Mouse (Mus musculus) neural tube, embryonic 12.5 days (tissue): Measurements from ENCODE around the gene Fgfr2. TPM values are rescaled to one million over a fixed set of nuclear protein-coding genes. Genes with fewer than 3 reads are reported as not detected.

Experiments
- ATAC-seq: fragments of 200-750 bp; cut with Nextera tagmentation; 2 replicates; pipeline ENCODE4 v1.8.0; 2017; ENCODE audit warnings: low read depth, mild to moderate bottlenecking, moderate TSS enrichment, moderate library complexity; ENCODE audit not compliant: low FRiP score
- H3K27ac ChIP-seq: fragments of 300-500 bp; sonication (generic); 2 replicates; pipeline ENCODE4 v1.5.1; 2016
- H3K27me3 ChIP-seq: fragments of 300-500 bp; sonication (generic); replicated peaks from 2 replicates; pipeline ENCODE4 v1.6.1; 2016; ENCODE audit warnings: mild to moderate bottlenecking
- H3K36me3 ChIP-seq: fragments of 300-500 bp; sonication (generic); 2 replicates; pipeline ENCODE4 v1.6.1; 2016; ENCODE audit warnings: mild to moderate bottlenecking
- H3K4me1 ChIP-seq: fragments of 300-500 bp; sonication (generic); 2 replicates; pipeline ENCODE4 v1.6.1; 2016
- H3K4me2 ChIP-seq: fragments of 300-500 bp; sonication (generic); replicated peaks from 2 replicates; pipeline ENCODE4 v1.6.1; 2016; ENCODE audit warnings: mild to moderate bottlenecking
- H3K4me3 ChIP-seq: fragments of 300-500 bp; sonication (generic); 2 replicates; pipeline ENCODE4 v1.5.1; 2016
- H3K9ac ChIP-seq: fragments of 300-500 bp; sonication (generic); 2 replicates; pipeline ENCODE4 v1.6.1; 2016; ENCODE audit warnings: mild to moderate bottlenecking
- H3K9me3 ChIP-seq: fragments of 300-500 bp; sonication (generic); 2 replicates; pipeline ENCODE4 v1.6.1; 2016; ENCODE audit warnings: mild to moderate bottlenecking
- WGBS: fragments of 180-500 bp; shearing (Covaris S2); methylation state at CpG from one replicate; pipeline ENCODE4 v1.1.7; 2016; 5-methylcytosine and 5-hydroxymethylcytosine counted together
- polyA plus RNA-seq: library from polyadenylated mRNA; unstranded; fragments of >200 nt; fragmentation: Nextera tagmentation; extraction: Ambion mirVana; gene quantifications from 2 replicates; pipeline ENCODE4 v1.2.1, GENCODE M21; 2016

Gene Fgfr2
- polyA plus RNA-seq, 1 experiment from 2014 or later = 65.0 TPM

DNA sequence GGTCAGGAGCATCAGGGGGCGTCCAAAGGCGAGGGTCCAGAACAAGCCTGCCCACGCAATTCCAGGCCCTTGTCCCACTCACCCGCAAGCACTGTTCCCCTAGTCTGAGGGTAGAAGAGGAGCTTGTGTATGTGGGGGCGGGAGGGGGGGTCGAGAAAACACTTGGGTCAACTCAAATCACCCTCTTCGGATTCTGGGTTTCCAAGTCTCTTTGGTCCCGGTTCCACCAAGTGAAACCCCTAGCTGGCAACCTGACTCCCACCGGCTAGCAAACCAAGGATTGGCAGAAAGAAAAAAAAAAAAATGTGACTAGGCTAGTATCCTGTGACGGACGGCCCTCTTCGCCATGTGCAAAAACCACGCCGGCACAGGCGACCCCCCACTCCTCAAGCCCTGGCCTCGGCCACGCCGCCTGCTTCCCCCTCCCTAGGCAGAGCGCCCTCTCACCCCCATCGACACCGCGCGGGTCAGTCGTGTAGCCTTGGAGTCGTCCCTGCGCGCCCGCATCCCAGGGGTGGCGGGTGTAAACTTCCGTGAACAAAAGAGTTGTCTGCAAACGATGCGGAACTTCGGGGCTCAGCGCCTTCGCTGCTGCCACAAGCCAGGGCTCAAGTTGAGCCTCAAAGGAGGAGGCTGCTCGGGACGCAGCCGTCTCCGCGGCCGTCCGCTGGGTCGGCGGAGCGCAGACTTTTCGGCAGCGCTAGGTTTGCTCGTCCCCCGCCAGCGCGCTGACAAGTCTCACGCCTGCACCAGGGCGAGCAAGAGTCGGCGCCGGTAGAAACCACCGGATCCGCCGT is 310.3 kb downstream of the Fgfr2 start:
- under 1% methylated on average over 59 of the region's 59 CpGs for WGBS
- H3K36me3 ChIP-seq = no peaks in the 10 kb centered on the region

DNA sequence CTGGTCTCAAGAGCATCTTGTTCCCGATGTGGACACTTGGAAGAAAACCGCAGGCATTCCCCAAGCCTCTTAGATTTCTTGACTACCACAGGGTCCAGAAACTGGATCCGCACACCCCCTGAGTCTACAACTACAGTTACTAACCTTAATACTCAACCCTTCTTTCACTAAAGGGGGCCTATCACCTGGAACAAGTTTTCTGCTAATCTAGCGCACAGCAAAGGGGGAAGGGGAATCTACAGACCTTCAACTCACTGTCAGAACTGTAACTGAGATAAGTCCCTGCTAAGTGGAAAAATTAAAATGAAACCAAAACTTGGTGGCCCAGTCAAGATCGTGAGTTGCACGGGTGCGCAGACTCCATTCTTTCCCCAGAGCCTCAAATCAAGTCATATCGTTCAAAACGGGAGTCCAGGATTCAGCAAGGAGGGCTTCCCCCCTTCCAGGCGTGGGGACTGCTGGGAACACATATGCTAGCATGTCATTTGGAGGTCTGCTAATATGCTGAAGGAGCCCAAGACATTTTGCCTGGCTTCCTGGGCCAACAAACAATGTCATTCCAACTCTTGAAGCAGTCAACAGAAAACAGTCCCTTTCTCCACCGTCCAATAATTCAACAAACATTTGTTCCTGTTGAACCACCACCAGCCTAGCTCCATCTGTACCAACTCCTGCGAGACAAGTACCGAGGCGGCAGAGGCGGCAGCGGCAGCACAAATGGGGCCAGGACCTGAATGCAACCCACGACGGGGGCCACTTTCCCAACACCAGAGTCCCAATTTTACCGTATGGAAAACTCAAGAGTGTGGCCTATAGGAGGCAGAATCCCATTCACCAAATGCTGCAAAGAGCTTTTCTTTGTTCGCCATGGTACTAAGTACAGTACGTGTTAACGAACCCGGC is 311.2 kb downstream of the Fgfr2 start:
- peaks cover 61% of the 10 kb centered on the region for H3K4me1 ChIP-seq
- H3K4me3 ChIP-seq = peak overlapping the region; percentile 67
- no peaks in the 10 kb centered on the region for H3K36me3 ChIP-seq
- H3K27me3 ChIP-seq = no peaks in the 10 kb centered on the region
- H3K9me3 ChIP-seq = no peaks in the 10 kb centered on the region
- ATAC-seq = no peak
- peak overlapping the region; percentile 86 for H3K4me2 ChIP-seq
- no peak overlapping the region for H3K27ac ChIP-seq
- peak overlapping the region; percentile 86 for H3K9ac ChIP-seq
- WGBS = 11% methylated on average over 23 of the region's 23 CpGs

More for the DNA sequence above, 310.3 kb downstream of the Fgfr2 start:
- Histone ChIP-seq H3K27ac (peak overlapping the region; percentile 74), H3K4me3 (peak overlapping the region; percentile 67), H3K4me2 (peak overlapping the region; percentile 86), H3K9ac (peak overlapping the region; percentile 86), H3K27me3 (no peaks in the 10 kb centered on the region), H3K4me1 (peaks cover 52% of the 10 kb centered on the region), H3K9me3 (no peaks in the 10 kb centered on the region)
- ATAC-seq = 0 out of 2 replicates have a peak, but pooled peaks have one; percentile 6

DNA sequence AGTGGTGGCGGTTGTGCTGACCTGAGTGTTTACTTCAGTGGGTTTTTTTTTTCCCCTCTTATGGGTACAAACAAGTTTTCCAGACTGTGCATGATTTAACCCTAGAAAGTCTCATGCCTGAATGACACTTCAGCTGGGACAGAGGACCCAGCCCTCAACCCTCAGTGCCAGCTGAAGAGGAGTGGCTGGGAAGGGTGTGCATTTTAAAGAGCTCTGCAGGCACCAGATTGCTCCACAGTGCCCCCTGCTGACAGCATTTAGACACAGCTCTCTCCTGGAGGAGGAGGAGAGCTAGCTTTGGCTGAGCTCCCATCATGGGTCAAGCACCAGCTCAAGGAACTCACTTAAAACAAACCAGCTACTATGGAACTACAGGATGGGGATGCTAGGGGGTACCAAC is 312.3 kb downstream of the Fgfr2 start:
- Histone ChIP-seq H3K4me1 (peaks cover 66% of the 10 kb centered on the region), H3K4me2 (peak overlapping the region; percentile 86), H3K9me3 (no peaks in the 10 kb centered on the region), H3K36me3 (no peaks in the 10 kb centered on the region), H3K27me3 (no peaks in the 10 kb centered on the region), H3K27ac (no peak overlapping the region), H3K9ac (no peak overlapping the region), H3K4me3 (no peak overlapping the region)
- 59% methylated on average over 1 of the region's 1 CpGs for WGBS
- ATAC-seq = no peak

DNA sequence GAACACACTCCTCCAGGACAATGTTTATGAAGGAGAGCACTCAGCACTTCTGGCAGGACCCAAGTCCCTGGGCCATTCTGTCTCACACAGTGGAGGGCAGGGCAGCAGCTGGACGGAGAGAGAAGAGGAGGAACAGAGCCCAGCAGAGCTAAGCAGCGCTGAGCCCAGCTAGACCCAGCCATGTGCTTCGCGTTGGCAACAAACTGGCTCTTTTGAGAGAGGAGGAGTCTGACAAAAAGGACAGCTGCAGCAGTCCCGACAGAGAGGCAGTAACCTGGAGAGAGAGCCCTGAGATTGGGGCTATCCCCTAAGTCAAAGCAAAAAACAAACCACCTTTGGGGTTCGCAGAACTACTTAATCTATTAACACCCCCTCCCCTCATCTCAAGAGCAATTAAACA is 312.8 kb downstream of the Fgfr2 start:
- Histone ChIP-seq H3K27me3 (no peaks in the 10 kb centered on the region), H3K36me3 (no peaks in the 10 kb centered on the region), H3K9me3 (no peaks in the 10 kb centered on the region), H3K4me3 (no peak overlapping the region), H3K27ac (0 out of 2 replicates have a peak overlapping the region, but pooled peaks have one; percentile 10), H3K4me2 (peak overlapping the region; percentile 86), H3K4me1 (peaks cover 68% of the 10 kb centered on the region), H3K9ac (no peak overlapping the region)
- peak; percentile 33; the same call in 1 of the 2 replicates for ATAC-seq
- 7% methylated on average over 6 of the region's 6 CpGs for WGBS

DNA sequence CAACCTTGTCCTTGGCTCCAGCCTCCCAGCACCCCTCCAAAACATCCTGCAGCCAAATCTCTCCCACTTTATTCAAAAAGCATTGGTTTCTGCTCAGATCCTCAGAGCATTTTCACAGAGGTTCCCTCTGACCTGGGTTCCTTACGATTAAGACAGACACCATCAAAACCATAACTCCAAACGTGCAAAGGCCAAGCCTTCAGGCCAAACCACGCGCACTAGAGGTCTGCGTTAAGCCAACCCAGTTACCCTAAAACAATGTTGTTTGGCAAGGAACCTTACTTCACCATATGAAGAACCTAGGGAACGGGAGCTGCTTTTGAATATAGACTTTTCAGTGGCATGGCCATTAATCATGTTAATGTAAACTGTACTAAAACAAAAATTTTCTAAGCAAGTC is 313.4 kb downstream of the Fgfr2 start:
- H3K36me3 ChIP-seq = no peaks in the 10 kb centered on the region
- H3K9me3 ChIP-seq = no peaks in the 10 kb centered on the region
- H3K4me3 ChIP-seq = no peak overlapping the region
- 0 out of 2 replicates have a peak overlapping the region, but pooled peaks have one; percentile 72 for H3K27ac ChIP-seq
- ATAC-seq = no peak
- H3K27me3 ChIP-seq = no peaks in the 10 kb centered on the region
- 12% methylated on average over 6 of the region's 6 CpGs for WGBS
- peaks cover 65% of the 10 kb centered on the region for H3K4me1 ChIP-seq
- peak overlapping the region; percentile 86 for H3K4me2 ChIP-seq
- 0 out of 2 replicates have a peak overlapping the region, but pooled peaks have one; percentile 45 for H3K9ac ChIP-seq

DNA sequence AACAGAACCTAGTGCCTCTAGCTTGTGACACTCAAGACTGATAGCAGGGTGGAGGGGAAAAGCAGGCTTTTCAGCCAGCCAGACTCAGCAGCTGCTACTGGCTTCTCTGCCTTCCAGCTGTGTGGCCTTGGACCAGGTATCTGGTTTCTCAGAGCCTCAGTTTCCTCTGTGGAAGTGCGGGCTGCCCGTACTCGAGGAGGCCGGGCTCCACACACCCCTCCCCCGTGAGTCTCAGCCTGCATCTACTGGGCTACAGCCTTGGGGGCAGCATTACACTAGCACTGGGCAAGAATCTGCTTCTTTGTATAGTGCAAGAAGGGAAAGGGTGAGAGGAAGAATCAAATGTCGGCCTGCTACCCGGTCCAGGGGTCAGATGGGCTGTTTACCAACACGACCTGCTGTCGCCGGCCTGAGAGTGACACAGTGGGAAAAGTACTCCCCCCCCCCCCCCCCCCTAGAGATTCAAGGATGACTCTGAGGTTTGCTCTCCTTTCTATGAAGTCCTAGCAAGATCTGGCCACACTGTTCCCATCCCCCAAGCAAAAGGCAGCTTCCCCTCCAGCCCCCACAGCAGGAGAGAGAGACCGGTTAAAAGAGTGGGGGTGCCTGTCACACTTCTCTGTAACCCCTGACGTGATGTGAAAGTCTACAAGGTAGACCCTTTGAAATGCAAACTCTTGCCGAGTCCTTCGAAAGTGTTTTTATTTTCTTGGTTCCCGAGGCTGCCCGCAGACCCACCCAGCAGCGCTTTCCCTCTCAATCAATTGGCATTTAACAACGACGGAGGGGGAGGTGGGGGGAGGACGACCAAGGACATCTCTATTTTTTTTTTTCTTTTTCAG is 314.1 kb downstream of the Fgfr2 start:
- Histone ChIP-seq H3K27ac (peak overlapping the region; percentile 72), H3K4me1 (peaks cover 65% of the 10 kb centered on the region), H3K9ac (peak overlapping the region; percentile 45; the same call in 1 of the 2 replicates), H3K9me3 (no peaks in the 10 kb centered on the region), H3K4me3 (no peak overlapping the region), H3K36me3 (no peaks in the 10 kb centered on the region), H3K27me3 (no peaks in the 10 kb centered on the region), H3K4me2 (peak overlapping the region; percentile 86)
- WGBS = 3% methylated on average over 20 of the region's 20 CpGs
- peak; percentile 41 for ATAC-seq

DNA sequence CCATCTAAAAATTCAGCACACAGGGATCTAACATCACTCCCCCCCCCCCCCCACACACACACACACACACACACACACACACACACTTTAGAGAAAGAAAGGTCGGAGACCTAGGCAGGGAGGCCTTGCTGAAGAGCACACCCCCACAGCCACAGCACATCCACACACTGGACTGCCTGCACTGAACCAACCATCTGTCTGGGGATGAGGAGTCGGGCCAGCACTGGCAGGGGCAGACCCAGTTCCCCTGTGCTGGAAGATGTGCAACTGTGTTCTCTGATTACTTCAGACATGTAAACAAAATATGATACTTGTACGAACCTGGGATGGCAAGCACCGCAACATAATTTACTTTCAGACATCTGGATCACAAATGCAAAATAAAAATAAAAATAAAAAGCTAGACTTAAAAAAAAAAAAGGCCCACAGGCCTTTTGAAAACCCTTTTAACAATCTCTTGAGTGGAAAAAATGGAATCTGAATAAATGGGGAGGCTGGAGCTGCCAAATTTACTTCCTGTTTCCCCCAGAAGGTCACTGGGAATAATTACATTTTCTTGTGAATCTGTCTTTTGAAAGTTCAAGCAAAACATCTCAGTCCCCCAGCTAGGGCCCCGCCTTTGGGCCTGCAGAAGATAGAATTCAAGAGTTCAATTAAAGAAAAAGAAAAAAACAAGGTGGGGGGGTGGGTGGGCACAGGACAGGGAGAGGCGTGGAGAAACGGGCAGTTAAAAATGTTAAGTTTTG is 314.9 kb downstream of the Fgfr2 start:
- no peaks in the 10 kb centered on the region for H3K36me3 ChIP-seq
- WGBS = 39% methylated on average over 7 of the region's 7 CpGs
- H3K4me2 ChIP-seq = peak overlapping the region; percentile 86
- peak overlapping the region; percentile 72; the same call in 1 of the 2 replicates for H3K27ac ChIP-seq
- H3K27me3 ChIP-seq = no peaks in the 10 kb centered on the region
- no peak overlapping the region for H3K4me3 ChIP-seq
- no peak overlapping the region for H3K9ac ChIP-seq
- H3K4me1 ChIP-seq = peaks cover 69% of the 10 kb centered on the region
- 0 out of 2 replicates have a peak, but pooled peaks have one; percentile 0 for ATAC-seq
- H3K9me3 ChIP-seq = no peaks in the 10 kb centered on the region

DNA sequence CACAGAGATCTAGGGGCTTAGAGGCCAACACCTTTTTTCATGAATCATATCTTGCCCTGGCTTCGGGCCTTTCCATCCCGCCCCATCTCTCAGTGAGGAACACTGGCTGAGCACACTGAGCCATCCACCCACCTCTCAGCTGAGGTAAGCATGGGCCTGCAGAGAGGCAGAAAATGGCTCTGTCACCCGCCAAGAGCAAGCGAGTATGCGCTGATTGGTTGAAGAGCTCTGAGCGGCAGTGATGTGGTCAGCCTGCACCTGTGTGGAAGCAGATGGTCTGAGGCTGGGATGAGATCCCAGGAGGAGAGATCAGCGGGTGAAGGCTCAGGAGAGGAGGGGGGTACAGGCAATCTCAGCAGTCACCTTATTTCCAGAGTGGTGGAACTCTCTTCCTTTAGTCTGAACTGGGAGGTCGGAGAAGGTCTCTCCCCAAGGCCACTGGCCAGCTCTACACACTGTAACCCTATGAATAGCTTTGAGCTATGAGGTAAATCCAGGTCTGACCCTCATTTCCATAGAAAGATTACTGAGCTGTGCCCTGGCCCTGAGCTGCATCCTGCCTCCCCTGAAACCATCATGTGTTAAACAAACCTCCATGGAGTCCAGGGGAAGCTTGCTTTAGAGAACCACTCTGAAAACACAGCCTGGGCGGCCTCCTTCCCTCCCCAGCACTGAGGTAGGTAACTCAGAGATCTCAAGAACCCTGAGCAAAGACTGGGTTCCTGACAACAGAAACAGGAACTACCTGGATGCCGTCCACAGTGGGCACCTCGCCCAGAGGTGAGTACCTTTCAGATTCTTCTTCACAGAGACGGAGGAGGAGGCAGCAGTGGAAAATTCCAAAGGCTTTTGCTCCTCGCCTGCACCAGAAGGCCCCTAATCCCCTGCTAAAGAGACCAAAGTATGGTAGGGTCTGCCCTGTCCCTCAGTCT is 316.0 kb downstream of the Fgfr2 start:
- Histone ChIP-seq H3K4me1 (peaks cover 66% of the 10 kb centered on the region), H3K4me2 (no peak overlapping the region), H3K9me3 (no peaks in the 10 kb centered on the region), H3K36me3 (no peaks in the 10 kb centered on the region), H3K4me3 (no peak overlapping the region), H3K9ac (no peak overlapping the region), H3K27me3 (no peaks in the 10 kb centered on the region), H3K27ac (peak overlapping the region; percentile 15; the same call in 1 of the 2 replicates)
- no peak for ATAC-seq
- WGBS = 71% methylated on average over 13 of the region's 13 CpGs

DNA sequence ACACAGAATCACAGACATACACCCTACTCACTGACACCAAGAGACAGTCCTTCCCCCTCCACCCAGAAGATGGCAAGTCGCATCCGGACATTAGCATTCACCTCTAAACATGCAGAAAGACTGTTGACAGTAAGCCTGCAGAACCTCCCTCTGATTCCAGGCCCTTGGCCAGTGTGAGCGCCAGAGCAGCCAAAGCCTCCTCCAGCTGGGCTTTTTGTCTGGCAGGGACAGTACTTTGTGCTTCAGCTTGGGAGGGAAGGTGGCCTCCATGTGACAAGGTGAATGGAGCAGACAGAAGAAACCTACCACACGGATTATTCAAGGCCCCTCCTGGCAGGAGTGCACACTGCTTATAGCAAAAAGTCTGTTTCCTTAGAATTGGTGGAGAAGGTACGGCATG is 316.9 kb downstream of the Fgfr2 start:
- Histone ChIP-seq H3K27me3 (no peaks in the 10 kb centered on the region), H3K4me1 (peaks cover 57% of the 10 kb centered on the region), H3K4me3 (no peak overlapping the region), H3K4me2 (no peak overlapping the region), H3K27ac (no peak overlapping the region), H3K9me3 (no peaks in the 10 kb centered on the region), H3K9ac (no peak overlapping the region), H3K36me3 (no peaks in the 10 kb centered on the region)
- ATAC-seq = no peak
- 73% methylated on average over 5 of the region's 5 CpGs for WGBS

DNA sequence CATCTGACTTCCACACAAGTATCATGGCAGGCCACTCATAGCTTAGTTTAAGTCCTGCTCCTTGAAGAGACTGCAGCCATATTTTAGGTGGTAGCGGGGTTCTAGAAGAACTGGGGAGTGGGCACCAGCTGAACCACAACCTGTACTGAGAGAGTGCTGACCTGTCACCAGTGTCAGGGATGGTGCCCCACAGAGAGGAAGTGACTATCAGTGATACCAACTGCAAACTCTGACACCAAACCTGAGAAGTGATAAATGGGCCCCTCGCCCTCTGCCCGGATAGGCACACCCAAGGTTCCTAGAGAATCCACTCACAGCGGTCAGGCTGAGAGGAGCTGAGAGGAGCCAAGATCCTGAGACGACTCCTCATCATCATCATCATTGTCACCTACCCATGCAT is 318.2 kb downstream of the Fgfr2 start:
- peaks cover 48% of the 10 kb centered on the region for H3K4me1 ChIP-seq
- no peak overlapping the region for H3K4me3 ChIP-seq

More for the DNA sequence above, 318.2 kb downstream of the Fgfr2 start:
- H3K27ac ChIP-seq = no peak overlapping the region
- H3K9me3 ChIP-seq = no peaks in the 10 kb centered on the region
- no peaks in the 10 kb centered on the region for H3K36me3 ChIP-seq
- no peak overlapping the region for H3K4me2 ChIP-seq
- H3K27me3 ChIP-seq = no peaks in the 10 kb centered on the region
- no peak overlapping the region for H3K9ac ChIP-seq
- 93% methylated on average over 5 of the region's 5 CpGs for WGBS
- no peak for ATAC-seq
